Mouse (Mus musculus): ENCODE data around the gene Tfr2.

- TF ChIP-seq ZC3H11A (IDR thresholded peaks at IDR 0.05; ENCODE audit: low read depth, low read length) (no peak), CTCF (IDR thresholded peaks at IDR 0.05 in 2 of 3, conservative IDR thresholded peaks at IDR 0.05 in 1 of 3; ENCODE audit: control insufficient read depth in 1 of 3, insufficient read depth in 1 of 3, low read depth in 2 of 3, low read length in 3 of 3, poor library complexity in 1 of 3, severe bottlenecking in 1 of 3) (no peak), ELF1 (IDR thresholded peaks at IDR 0.05; ENCODE audit: low read depth, low read length) (no peak), POLR2A (IDR thresholded peaks at IDR 0.05; ENCODE audit: control insufficient read depth in 1 of 2, insufficient read depth in 1 of 2, low read depth in 1 of 2, low read length in 2 of 2, poor library complexity in 1 of 2) (no peak), TBP (IDR thresholded peaks at IDR 0.05; ENCODE audit: low read depth, low read length) (no peak), UBTF (IDR thresholded peaks at IDR 0.05; ENCODE audit: borderline replicate concordance, insufficient read depth, low read depth, low read length) (no peak)
Measured at GRCm38 (mm10) chr5:137544926-137545325, 24.7 kb upstream of the Tfr2 start.

All from MEL (cell line).